Mouse (Mus musculus) MN1 (cell line): ENCODE results near the gene Gm49354.
"Not testable (repeated sequence)": the region's sequence is repeated elsewhere in the genome, so short reads cannot be mapped to it uniquely, and the experiment has no call there.

Experiments
- DNase-seq: peaks from one replicate; pipeline ENCODE4 v3.0.0-alpha.2; 2016; ENCODE audit warnings: low spot score

Gene Gm49354

GRCm38 (mm10) chr13:59766786-59767515 is 15.1 kb downstream of the Gm49354 start:
- DNase-seq = no peak

- DNase-seq = no peak
These were observed 19.3 kb downstream of the Gm49354 start for GRCm38 (mm10) chr13:59762791-59763190.

- no peak for DNase-seq
These were observed 25.1 kb downstream of the Gm49354 start for GRCm38 (mm10) chr13:59756906-59757305.

DNA sequence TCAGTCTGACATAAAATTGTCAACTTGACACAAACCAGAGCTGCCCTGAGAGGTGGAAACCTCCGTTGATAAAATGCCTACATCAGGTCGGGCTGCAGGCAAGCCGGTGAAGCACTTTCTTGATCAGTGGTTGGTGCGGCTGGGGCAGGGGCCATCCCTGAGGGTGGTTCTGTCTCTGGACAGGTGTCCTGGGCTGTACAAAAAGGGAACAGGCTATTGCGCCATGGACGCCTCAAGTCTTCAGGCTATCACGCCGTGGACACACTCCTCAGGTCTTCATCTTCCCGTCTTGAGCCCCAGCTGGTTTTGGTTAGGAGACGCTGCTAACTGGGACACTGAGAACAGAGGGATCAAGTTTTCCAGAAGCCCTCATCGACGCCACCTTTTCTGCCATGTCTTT is 31.7 kb downstream of the Gm49354 start:
- DNase-seq = no peak

DNA sequence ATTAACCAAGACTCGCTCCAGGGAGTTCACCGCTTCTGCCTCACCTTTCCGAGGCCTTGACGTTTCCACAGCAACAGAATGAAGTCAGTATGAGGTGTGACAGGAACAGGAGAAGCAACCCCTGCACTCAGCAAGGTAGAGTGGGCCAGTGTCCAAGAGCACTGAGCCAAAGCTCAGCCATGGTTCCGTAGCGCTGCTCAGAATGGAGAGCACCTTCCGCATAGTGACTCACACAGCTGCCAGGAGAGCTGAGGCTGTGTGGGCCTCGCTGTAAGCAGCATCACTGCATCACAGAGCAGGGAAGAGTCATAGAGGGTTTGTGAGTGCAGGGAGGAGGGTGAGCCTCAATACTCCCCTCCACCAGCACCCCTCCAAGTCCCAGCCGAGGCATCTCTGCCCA is 35.3 kb downstream of the Gm49354 start, which contains the start of gene 1700014D04Rik:
1700014D04Rik (minus strand) TSS at position 42 of the 400 bp plus-strand sequence.
- DNase-seq = no peak

DNA sequence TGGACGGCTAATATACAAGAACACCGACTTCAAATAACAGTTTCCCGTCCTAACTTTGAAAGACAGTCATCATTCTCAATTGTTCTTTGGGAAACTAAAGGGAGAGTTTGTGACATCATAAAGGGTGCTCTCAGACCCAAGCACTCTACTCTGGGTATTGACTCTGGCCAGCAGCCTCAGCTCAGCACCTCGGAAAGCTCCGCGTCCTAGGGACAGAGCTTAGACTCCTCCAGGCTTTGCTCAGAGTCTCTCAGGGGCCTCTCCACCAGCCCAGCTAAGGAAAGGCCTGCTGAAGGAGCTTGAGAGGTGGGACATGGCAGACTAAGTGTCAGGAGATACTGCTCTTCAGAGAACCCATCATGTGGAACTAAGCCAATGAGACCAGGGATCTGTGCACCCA is 35.9 kb downstream of the Gm49354 start:
- DNase-seq = no peak

DNA sequence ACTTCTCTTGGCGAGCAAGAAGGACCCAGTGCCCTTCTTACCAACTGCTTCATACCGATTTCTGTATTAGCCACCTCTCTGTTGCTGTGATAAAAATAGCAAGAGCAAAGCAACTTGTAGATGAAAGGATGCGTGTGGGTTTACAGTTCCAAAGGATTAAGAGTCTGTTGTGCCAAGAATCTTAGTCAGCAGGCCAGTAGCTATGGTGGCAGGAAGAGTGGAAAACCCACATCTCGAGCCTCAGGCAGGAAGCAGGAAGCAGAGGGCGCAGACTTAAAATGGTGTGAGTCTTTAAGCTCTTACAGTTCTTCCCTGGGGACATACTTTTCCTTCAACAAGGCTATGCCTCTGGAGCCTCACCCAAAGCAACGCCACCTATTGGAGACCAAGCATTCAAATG is 36.6 kb downstream of the Gm49354 start:
- DNase-seq = no peak

DNA sequence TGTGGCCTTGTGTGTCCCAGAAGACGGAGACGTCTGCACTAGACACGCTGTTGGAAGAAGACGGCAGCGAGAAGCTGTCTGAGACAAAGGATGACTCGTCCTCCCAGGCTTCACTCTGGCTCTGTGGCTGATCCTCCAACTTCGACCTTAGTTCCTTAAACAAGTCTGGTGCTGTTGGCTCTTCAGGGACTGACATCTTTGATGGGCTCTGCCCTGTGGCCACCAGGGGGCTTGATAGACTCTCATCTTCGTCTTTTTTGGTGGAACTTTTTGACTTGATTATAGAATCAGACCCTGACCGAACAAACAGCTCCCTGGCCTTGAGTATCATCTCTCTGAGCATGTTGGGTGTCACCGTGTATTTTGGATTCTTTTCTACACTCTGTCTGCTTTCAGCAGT is 40.3 kb downstream of the Gm49354 start:
- DNase-seq = no peak

DNA sequence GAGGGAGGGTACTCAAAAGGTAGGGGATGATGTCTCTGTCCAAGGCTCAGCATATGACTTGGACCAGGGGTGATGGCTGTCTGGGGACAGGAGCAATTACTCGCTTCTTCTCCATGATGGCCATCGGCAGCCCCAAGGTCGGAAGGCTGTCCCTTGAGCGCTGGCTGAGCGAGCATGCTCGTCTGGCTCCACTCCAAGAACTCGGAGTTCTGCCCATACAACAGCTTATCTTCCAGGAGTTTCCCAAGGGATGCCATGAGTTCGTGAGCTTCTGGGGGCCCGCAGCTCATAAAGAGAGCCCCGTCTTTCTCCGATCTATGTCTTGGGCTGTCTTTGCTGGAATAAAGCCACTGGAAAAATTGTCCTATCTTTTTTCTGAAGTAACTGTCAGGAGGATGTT is 40.9 kb downstream of the Gm49354 start:
- DNase-seq = no peak

- DNase-seq = no peak
These were observed 42.6 kb downstream of the Gm49354 start for GRCm38 (mm10) chr13:59739397-59739796.

DNA sequence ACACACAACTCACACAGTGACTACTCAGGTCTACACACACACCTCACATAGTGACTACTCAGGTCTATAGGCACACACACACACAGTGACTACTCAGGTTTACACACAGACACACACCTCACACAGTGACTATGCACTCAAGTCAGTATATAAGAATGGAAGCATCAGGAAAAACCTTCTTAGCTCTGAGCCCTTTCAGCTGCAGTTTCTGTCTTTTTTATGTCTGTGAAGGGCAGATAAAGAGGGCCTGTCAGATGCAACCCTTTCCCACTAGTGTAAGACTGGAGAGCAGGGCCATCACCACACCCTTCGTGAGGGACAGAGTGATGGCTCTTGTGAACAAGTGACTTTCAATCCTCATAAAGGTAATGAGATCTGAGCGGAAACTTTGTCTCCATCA is 43.6 kb downstream of the Gm49354 start:
- DNase-seq = no peak

DNA sequence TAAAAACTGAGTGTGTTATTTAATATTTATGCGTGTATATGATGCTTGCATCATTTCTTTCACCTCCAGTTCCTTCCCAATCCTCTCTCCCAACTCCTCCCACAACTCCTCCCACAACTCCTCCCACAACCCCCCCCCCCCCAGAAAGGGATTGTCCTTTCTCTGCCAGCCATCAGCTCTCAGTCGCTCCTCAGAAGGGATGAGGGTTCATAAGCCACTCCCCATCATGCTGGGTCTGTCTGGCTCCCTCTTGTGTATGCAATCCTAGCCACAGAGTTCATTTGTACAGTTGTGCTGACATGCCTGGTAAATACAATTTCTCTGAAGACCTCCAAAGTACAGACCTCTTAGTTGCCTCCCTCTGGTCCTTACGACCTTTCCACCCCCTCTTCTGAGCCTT is 46.9 kb downstream of the Gm49354 start:
- peak; percentile 19 for DNase-seq

GRCm38 (mm10) chr13:59734347-59734746 is 47.7 kb downstream of the Gm49354 start:
- DNase-seq = not testable (repeated sequence)

GRCm38 (mm10) chr13:59733936-59734335 is 48.1 kb downstream of the Gm49354 start:
- DNase-seq = no peak

GRCm38 (mm10) chr13:59731652-59732051 is 50.4 kb downstream of the Gm49354 start, which contains the start of gene Spata31d1d:
Gene Spata31d1d, minus strand, starts transcription at chr13:59731752.
- DNase-seq = no peak

DNA sequence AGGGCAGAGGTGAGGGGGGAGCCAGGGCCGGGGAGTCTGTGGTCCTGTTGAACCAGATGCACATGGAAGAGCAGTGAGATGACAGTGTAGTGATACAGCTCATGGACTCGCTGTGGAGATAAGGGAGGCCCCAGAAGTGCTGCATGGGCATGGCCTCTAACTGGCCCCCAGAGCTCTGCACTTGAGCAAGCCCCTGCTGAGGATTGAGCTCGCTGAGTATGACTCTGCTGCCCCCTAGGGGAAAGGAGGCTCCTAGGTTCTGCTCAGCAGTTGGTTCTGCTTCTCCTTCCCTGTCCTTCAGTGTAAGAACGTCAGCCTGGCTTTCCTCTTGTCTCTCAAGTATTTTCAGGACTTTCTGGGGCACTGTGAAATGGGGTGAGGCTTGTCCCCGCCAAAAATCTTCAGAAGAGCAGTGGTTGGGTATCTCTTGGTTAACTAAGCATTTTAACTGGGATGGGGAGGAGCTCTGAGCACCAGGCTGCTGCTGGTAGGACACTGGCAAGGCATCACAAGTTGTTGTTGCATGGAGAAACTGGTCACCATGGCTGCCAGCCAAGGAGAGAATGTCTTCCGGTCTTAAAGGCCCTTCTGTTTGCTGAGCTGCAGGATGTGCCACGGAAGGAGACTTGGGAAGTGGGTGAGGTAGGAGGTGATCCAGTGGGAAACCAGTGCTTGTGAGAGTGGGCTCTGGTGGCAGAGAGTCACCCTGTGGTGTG is 53.5 kb downstream of the Gm49354 start:
- peak; percentile 74 for DNase-seq

DNA sequence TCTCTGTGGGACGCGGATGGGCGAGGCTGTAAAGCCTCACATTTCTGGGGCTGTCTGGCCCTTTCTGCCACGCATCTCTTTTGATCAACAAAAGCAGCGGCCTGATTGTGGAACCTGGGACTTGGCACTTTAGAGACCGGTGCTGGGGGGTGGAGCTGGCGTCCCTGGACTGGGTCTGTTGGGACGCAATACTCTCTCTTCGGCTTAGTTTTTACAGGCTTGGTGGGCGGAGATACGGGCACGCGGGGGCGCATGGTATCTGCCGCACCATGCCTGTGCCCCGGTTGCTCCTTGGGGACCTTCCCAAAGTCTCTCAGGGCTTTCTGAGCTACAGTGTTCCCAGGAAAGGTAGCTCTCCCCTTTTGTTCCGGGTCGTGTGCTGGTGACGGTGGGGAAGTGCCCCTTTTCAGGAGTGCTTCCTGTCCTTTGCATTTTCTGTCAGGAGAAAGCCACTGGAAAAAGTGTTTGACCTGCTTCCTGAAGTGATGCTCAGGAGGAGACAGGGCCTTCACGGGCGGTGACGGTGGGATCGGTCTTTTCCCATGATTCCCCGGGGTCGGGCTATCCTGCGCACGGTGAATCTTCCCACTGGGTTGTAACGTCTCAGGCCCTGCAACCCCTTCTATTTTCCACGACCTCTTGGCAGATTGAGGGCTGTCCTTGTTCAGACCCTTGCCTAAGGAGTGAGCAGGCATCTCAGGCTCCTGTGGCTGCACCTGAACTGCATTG is 55.7 kb downstream of the Gm49354 start:
- DNase-seq = no peak

GRCm38 (mm10) chr13:59722089-59722488 is 60.0 kb downstream of the Gm49354 start:
- DNase-seq = not testable (repeated sequence)

DNA sequence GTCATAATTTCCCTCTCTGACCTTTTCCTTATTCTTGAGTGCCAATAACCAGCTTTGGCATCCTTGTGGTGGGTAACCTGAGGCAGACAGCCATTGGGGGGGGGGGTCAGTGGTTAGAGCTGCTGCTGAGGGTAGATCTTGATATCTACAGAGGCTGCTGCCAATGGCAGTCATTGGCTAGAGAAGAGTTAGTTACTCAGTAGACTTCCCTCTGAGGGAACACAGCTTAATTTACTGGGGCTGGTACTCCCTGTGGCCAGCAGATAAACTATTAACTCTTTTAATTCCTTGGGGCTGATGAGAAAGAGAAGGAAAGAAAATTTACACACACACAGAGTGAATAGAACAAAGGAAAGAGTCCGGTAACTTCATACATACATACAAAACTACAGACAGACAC is 62.6 kb downstream of the Gm49354 start:
- no peak for DNase-seq

DNA sequence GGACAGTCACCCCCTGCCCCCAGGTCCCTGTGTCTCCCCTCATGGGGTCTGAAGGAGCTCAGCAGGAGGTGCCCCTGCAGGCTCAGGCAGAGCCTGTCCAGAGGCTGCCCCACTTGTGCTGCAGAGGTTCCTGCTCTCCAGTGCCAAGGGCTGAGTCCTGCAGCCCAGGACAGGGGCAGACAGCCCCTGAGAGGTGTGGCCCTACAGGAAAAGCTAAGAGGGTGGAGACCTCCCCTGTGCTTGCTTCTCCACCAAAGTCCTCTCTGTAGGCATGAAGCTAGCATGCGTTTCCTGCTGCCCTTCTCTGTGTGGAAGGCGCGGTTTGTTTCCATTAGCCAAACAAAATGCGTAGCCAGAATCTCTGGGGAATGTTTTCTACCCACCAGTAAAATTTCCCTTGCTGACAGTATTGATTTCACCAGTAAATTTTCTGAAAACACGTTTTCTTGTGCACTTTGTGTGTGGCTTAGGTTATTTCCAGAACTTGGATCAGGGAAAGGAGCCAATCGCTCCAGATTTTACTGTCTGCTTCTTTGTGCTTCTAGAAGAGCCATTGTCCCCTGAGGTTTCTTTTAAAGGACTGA is 63.1 kb downstream of the Gm49354 start:
- not testable (repeated sequence) for DNase-seq

GRCm38 (mm10) chr13:59713710-59714109 is 68.3 kb downstream of the Gm49354 start:
- DNase-seq = no peak

- DNase-seq = not testable (repeated sequence)
These were observed 70.1 kb downstream of the Gm49354 start, which contains the start of gene Spata31d1b for GRCm38 (mm10) chr13:59711984-59712383. Gene Spata31d1b, plus strand, starts transcription at chr13:59712284.
